Mouse (Mus musculus) MEL (cell line): ENCODE data around the gene Coro1b. TPM values are rescaled to one million over a fixed set of nuclear protein-coding genes. Genes with fewer than 3 reads are reported as not detected.

Source experiments
- DNase-seq: peaks from one replicate; pipeline ENCODE4 v3.0.0; 2011; ENCODE audit warnings: low read depth, low spot score
- H3K27ac ChIP-seq: 2 replicates; pipeline ENCODE4 v1.5.1; 2012; ENCODE audit warnings: low read depth, mild to moderate bottlenecking, control low read depth, low read length, moderate library complexity; ENCODE audit not compliant: control insufficient read depth
- H3K27me3 ChIP-seq, 2 experiments: fragments of 150-350 bp in 1 of 2; sonication (generic) in 1 of 2; 2 replicates each; pipeline ENCODE4 v1.6.1; 2012; ENCODE audit warnings: low read length in 2 of 2, mild to moderate bottlenecking in 2 of 2, improper control_type of control experiment in 1 of 2, moderate library complexity in 1 of 2; ENCODE audit not compliant: insufficient read depth in 2 of 2, control insufficient read depth in 1 of 2
- H3K36me3 ChIP-seq, 2 experiments: 2 replicates each; pipeline ENCODE4 v1.6.1; 2012 to 2014; ENCODE audit warnings: low read length in 2 of 2, improper control_type of control experiment in 1 of 2, inconsistent platforms in 1 of 2, mild to moderate bottlenecking in 1 of 2; ENCODE audit not compliant: insufficient read depth in 2 of 2, control insufficient read depth in 1 of 2
- H3K4me1 ChIP-seq, 2 experiments: fragments of 150-350 bp in 1 of 2; sonication (generic) in 1 of 2; 2 replicates each; pipeline ENCODE4 v1.6.1; 2012; ENCODE audit warnings: low read length in 2 of 2, improper control_type of control experiment in 1 of 2, mild to moderate bottlenecking in 1 of 2; ENCODE audit not compliant: insufficient read depth in 2 of 2, control insufficient read depth in 1 of 2
- H3K4me3 ChIP-seq, 2 experiments: fragments of 150-350 bp in 1 of 2; sonication (generic) in 1 of 2; 2 replicates each; pipeline ENCODE4 v1.5.1; 2012; ENCODE audit warnings: low read depth in 2 of 2, low read length in 2 of 2, mild to moderate bottlenecking in 2 of 2, moderate library complexity in 2 of 2, control low read depth in 1 of 2, improper control_type of control experiment in 1 of 2; ENCODE audit not compliant: control insufficient read depth in 1 of 2, insufficient read depth in 1 of 2
- H3K79me2 ChIP-seq: 2 replicates; pipeline ENCODE4 v1.6.1; 2012; ENCODE audit warnings: mild to moderate bottlenecking, low read length, moderate library complexity; ENCODE audit not compliant: control insufficient read depth, poor library complexity, insufficient read depth
- H3K9ac ChIP-seq: 2 replicates; pipeline ENCODE4 v1.6.1; 2012; ENCODE audit warnings: low read depth, mild to moderate bottlenecking, control low read depth, low read length, moderate library complexity; ENCODE audit not compliant: control insufficient read depth, poor library complexity, severe bottlenecking
- H3K9me3 ChIP-seq: fragments of 150-350 bp; sonication (generic); replicated peaks from 2 replicates; pipeline ENCODE4 v1.6.1; 2012; ENCODE audit warnings: mild to moderate bottlenecking, low read length, improper control_type of control experiment, moderate library complexity; ENCODE audit not compliant: insufficient read depth
- CHD1 ChIP-seq: IDR thresholded peaks from 2 replicates; pipeline ENCODE4 v1.6.1; 2012; ENCODE audit warnings: low read depth, mild to moderate bottlenecking, inconsistent platforms, low read length, improper control_type of control experiment
- CHD2 ChIP-seq: IDR thresholded peaks from 2 replicates; pipeline ENCODE4 v1.6.1; 2011; ENCODE audit warnings: low read length, improper control_type of control experiment
- CTCF ChIP-seq, 3 experiments: IDR thresholded peaks in 2 of 3; conservative IDR thresholded peaks in 1 of 3; 2 replicates each; pipeline ENCODE4 v1.5.1; 2011 to 2012; ENCODE audit warnings: low read length in 3 of 3, low read depth in 2 of 3, mild to moderate bottlenecking in 2 of 3, improper control_type of control experiment in 1 of 3, inconsistent platforms in 1 of 3, mixed read lengths in 1 of 3, moderate library complexity in 1 of 3; ENCODE audit not compliant: control insufficient read depth in 1 of 3, insufficient read depth in 1 of 3, poor library complexity in 1 of 3, severe bottlenecking in 1 of 3
- E2F4 ChIP-seq: IDR thresholded peaks from 2 replicates; pipeline ENCODE4 v1.6.1; 2011; ENCODE audit warnings: low read depth, low read length, improper control_type of control experiment, borderline replicate concordance
- ELF1 ChIP-seq: IDR thresholded peaks from 2 replicates; pipeline ENCODE4 v1.6.1; 2014; ENCODE audit warnings: low read depth, mild to moderate bottlenecking, inconsistent platforms, low read length, improper control_type of control experiment, moderate library complexity
- EP300 ChIP-seq, 2 experiments: IDR thresholded peaks; 2 replicates each; pipeline ENCODE4 v1.6.1; 2011; ENCODE audit warnings: improper control_type of control experiment in 2 of 2, low read length in 2 of 2, low read depth in 1 of 2, mild to moderate bottlenecking in 1 of 2
- GABPA ChIP-seq: IDR thresholded peaks from 2 replicates; pipeline ENCODE4 v1.6.1; 2012; ENCODE audit warnings: low read depth, mild to moderate bottlenecking, inconsistent platforms, low read length, improper control_type of control experiment, moderate library complexity
- GATA1 ChIP-seq: IDR thresholded peaks from 2 replicates; pipeline ENCODE4 v1.6.1; 2011; ENCODE audit warnings: low read depth, low read length, improper control_type of control experiment
- JUND ChIP-seq: IDR thresholded peaks from 2 replicates; pipeline ENCODE4 v1.6.1; 2011; ENCODE audit warnings: low read depth, mild to moderate bottlenecking, improper control_type of control experiment, low read length
- KAT2A ChIP-seq: conservative IDR thresholded peaks from 2 replicates; pipeline ENCODE4 v1.6.1; 2012; ENCODE audit warnings: low read depth, low read length, improper control_type of control experiment, inconsistent platforms
- MAZ ChIP-seq: IDR thresholded peaks from 2 replicates; pipeline ENCODE4 v1.6.1; 2012; ENCODE audit warnings: low read depth, mild to moderate bottlenecking, inconsistent platforms, low read length, improper control_type of control experiment
- MXI1 ChIP-seq: IDR thresholded peaks from 2 replicates; pipeline ENCODE4 v1.6.1; 2011; ENCODE audit warnings: mild to moderate bottlenecking, low read depth, low read length, improper control_type of control experiment
- MYC ChIP-seq: IDR thresholded peaks from 2 replicates; pipeline ENCODE4 v1.6.1; 2011; ENCODE audit warnings: low read depth, mild to moderate bottlenecking, low read length, improper control_type of control experiment, moderate library complexity
- NRF1 ChIP-seq: IDR thresholded peaks from 2 replicates; pipeline ENCODE4 v1.6.1; 2014; ENCODE audit warnings: low read depth, mild to moderate bottlenecking, inconsistent platforms, low read length, improper control_type of control experiment, moderate library complexity; ENCODE audit not compliant: poor library complexity, insufficient read depth, severe bottlenecking
- POLR2A ChIP-seq, 2 experiments: IDR thresholded peaks; 2 replicates each; pipeline ENCODE4 v1.6.1; 2011 to 2012; ENCODE audit warnings: low read length in 2 of 2, mild to moderate bottlenecking in 2 of 2, control low read depth in 1 of 2, improper control_type of control experiment in 1 of 2, low read depth in 1 of 2, moderate library complexity in 1 of 2; ENCODE audit not compliant: control insufficient read depth in 1 of 2, insufficient read depth in 1 of 2, poor library complexity in 1 of 2
- POLR2AphosphoS2 ChIP-seq: IDR thresholded peaks from 2 replicates; pipeline ENCODE4 v1.6.1; 2011; ENCODE audit warnings: low read length, improper control_type of control experiment
- POLR2AphosphoS5 ChIP-seq: IDR thresholded peaks from 2 replicates; pipeline ENCODE4 v1.6.1; 2012; ENCODE audit warnings: low read depth, borderline replicate concordance, mild to moderate bottlenecking, inconsistent platforms, low read length, moderate library complexity, mixed read lengths
- RCOR1 ChIP-seq: IDR thresholded peaks from 2 replicates; pipeline ENCODE4 v1.6.1; 2012; ENCODE audit warnings: low read depth, mild to moderate bottlenecking, inconsistent platforms, low read length, improper control_type of control experiment
- SIN3A ChIP-seq: IDR thresholded peaks from 2 replicates; pipeline ENCODE4 v1.6.1; 2012; ENCODE audit warnings: low read length, improper control_type of control experiment, inconsistent platforms
- SMC3 ChIP-seq: IDR thresholded peaks from 2 replicates; pipeline ENCODE4 v1.6.1; 2011; ENCODE audit warnings: low read depth, low read length, improper control_type of control experiment
- TBP ChIP-seq: IDR thresholded peaks from 2 replicates; pipeline ENCODE4 v1.8.0; 2011; ENCODE audit warnings: low read depth, low read length, improper control_type of control experiment
- TCF12 ChIP-seq: IDR thresholded peaks from 2 replicates; pipeline ENCODE4 v1.6.1; 2014; ENCODE audit warnings: low read depth, mild to moderate bottlenecking, inconsistent platforms, low read length, improper control_type of control experiment, moderate library complexity
- UBTF ChIP-seq: IDR thresholded peaks from 2 replicates; pipeline ENCODE4 v1.6.1; 2012; ENCODE audit warnings: low read depth, mild to moderate bottlenecking, inconsistent platforms, low read length, improper control_type of control experiment, moderate library complexity, borderline replicate concordance; ENCODE audit not compliant: insufficient read depth
- USF1 ChIP-seq: IDR thresholded peaks from 2 replicates; pipeline ENCODE4 v1.6.1; 2014; ENCODE audit warnings: low read depth, mild to moderate bottlenecking, inconsistent platforms, low read length, improper control_type of control experiment, moderate library complexity
- ZC3H11A ChIP-seq: IDR thresholded peaks from 2 replicates; pipeline ENCODE4 v1.6.1; 2012; ENCODE audit warnings: low read depth, mild to moderate bottlenecking, inconsistent platforms, low read length, improper control_type of control experiment
- ZKSCAN1 ChIP-seq: IDR thresholded peaks from 2 replicates; pipeline ENCODE4 v1.6.1; 2012; ENCODE audit warnings: low read depth, mild to moderate bottlenecking, inconsistent platforms, low read length, improper control_type of control experiment, moderate library complexity
- ZMIZ1 ChIP-seq: IDR thresholded peaks from 2 replicates; pipeline ENCODE4 v1.6.1; 2012; ENCODE audit warnings: low read depth, mild to moderate bottlenecking, inconsistent platforms, low read length, improper control_type of control experiment, moderate library complexity
- ZNF384 ChIP-seq: IDR thresholded peaks from 2 replicates; pipeline ENCODE4 v1.6.1; 2012; ENCODE audit warnings: low read depth, mild to moderate bottlenecking, inconsistent platforms, low read length, improper control_type of control experiment
- polyA plus RNA-seq, 2 experiments: library from polyadenylated mRNA; stranded (reverse) in 1 of 2; unstranded in 1 of 2; fragments of >175 nt in 1 of 2; fragments of >200 nt in 1 of 2; gene quantifications; 2 replicates each; pipeline versions ENCODE4 v1.2.1 to v1.2.4; 2012; ENCODE audit warnings: low replicate concordance in 2 of 2, low read depth in 1 of 2; ENCODE audit not compliant: insufficient read length in 2 of 2, insufficient read depth in 1 of 2, missing spikeins in 1 of 2
- total RNA-seq: library from RNA; depleted of rRNA; stranded (reverse); fragments of 300-350 nt; gene quantifications from 2 replicates; pipeline ENCODE4 v1.2.3, GENCODE M21; 2012

Coro1b gene
- total and polyA plus RNA-seq, 3 experiments: 55.5 to 111 TPM; not detected in 1

DNA sequence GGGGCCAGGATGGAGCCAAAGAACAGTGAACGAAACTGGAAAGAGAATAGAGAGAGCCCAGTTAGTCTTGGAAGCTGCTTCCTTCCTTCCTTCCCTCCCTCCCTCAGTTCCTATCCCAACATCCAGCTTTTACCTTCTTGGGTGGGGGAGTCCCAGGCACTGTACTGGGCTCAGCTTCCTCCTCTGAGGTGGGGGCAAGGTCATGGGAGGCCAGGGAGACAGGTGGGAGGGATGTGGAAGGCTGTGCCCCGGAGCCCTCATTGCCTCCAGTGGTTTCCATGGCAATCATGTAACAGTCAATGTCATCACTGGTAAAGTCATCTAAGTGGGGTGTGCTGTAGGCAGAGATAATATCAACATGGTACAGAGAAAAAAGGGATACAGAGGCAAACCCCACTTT lies 47.6 kb downstream of the Coro1b start:
- DNase-seq: no peak
- Histone ChIP-seq H3K36me3 (peaks cover 6 to 23% of the 10 kb centered on the region in 2 experiments; a peak in 3 of 4 replicates), H3K79me2 (peaks cover 37% of the 10 kb centered on the region), H3K9me3 (no peaks in the 10 kb centered on the region), H3K27ac (no peak overlapping the region), H3K4me3 (no peak overlapping the region), H3K4me1 (peaks cover 6 to 27% of the 10 kb centered on the region in 2 experiments)
- TF ChIP-seq CTCF (IDR thresholded peaks at IDR 0.05 in 2 of 3, conservative IDR thresholded peaks at IDR 0.05 in 1 of 3; ENCODE audit: control insufficient read depth in 1 of 3, insufficient read depth in 1 of 3, low read depth in 2 of 3, low read length in 3 of 3, poor library complexity in 1 of 3, severe bottlenecking in 1 of 3): no peak
- TF ChIP-seq TBP: no peak
- TF ChIP-seq GATA1: no peak
- no peak for TF ChIP-seq GABPA
- TF ChIP-seq SMC3: no peak
- TF ChIP-seq MXI1: no peak
- TF ChIP-seq E2F4: no peak
- no peak for TF ChIP-seq EP300 (IDR thresholded peaks at IDR 0.05; ENCODE audit: low read depth in 1 of 2, low read length in 2 of 2)
- TF ChIP-seq UBTF: no peak
- no peak for TF ChIP-seq MAZ
- TF ChIP-seq CHD2: no peak
- TF ChIP-seq USF1: no peak
- no peak for TF ChIP-seq RCOR1
- no peak for TF ChIP-seq CHD1
- no peak for TF ChIP-seq POLR2AphosphoS5
- no peak for TF ChIP-seq TCF12
- no peak for TF ChIP-seq SIN3A
- TF ChIP-seq MYC: no peak
- TF ChIP-seq ZC3H11A: no peak
- no peak for TF ChIP-seq ELF1
- TF ChIP-seq, all 39 proteins: peak for 0
- no peaks in the 10 kb centered on the region for H3K27me3 ChIP-seq
- H3K9ac ChIP-seq: no peak overlapping the region

DNA sequence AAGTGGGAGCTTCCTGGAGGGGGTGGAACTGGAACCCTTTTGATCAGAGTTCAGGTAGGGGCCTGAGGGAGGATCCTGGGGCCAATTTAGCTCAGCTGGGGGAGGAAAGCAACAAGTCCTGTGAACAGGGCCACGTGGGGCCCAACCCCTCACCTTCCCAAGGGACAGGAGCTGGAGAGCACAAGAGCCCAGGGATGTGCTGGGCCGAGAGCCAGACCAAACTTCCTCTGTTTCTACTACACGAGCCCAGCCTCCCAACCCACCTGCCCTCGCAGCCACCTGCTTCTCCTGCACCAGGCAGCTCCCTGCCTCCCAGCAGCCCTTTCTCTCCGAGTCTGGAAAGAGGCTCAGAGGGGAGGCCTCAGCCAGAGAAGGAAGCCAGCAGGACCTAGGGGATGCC lies 48.1 kb downstream of the Coro1b start:
- Histone ChIP-seq H3K79me2 (peaks cover 39% of the 10 kb centered on the region), H3K27me3 (no peaks in the 10 kb centered on the region), H3K27ac (no peak overlapping the region), H3K4me1 (peaks cover 6 to 27% of the 10 kb centered on the region in 2 experiments)
- TF ChIP-seq E2F4 (no peak), ZMIZ1 (no peak), ZKSCAN1 (no peak), ZNF384 (no peak), RCOR1 (no peak), GABPA (no peak), NRF1 (no peak), POLR2A (IDR thresholded peaks at IDR 0.05; ENCODE audit: control insufficient read depth in 1 of 2, insufficient read depth in 1 of 2, low read depth in 1 of 2, low read length in 2 of 2, poor library complexity in 1 of 2) (no peak), JUND (no peak), SIN3A (no peak), KAT2A (no peak), EP300 (IDR thresholded peaks at IDR 0.05; ENCODE audit: low read depth in 1 of 2, low read length in 2 of 2) (no peak), CTCF (IDR thresholded peaks at IDR 0.05 in 2 of 3, conservative IDR thresholded peaks at IDR 0.05 in 1 of 3; ENCODE audit: control insufficient read depth in 1 of 3, insufficient read depth in 1 of 3, low read depth in 2 of 3, low read length in 3 of 3, poor library complexity in 1 of 3, severe bottlenecking in 1 of 3) (no peak), POLR2AphosphoS2 (no peak)
- TF ChIP-seq, all 39 proteins: peak for 0
- H3K36me3 ChIP-seq: peaks cover 6 to 21% of the 10 kb centered on the region in 2 experiments; a peak in 3 of 4 replicates
- no peak overlapping the region for H3K9ac ChIP-seq
- DNase-seq: no peak
- no peaks in the 10 kb centered on the region for H3K9me3 ChIP-seq
- no peak overlapping the region for H3K4me3 ChIP-seq
